Mouse (Mus musculus): Measurements from ENCODE around the gene Herpud1. TPM values are rescaled to one million over a fixed set of nuclear protein-coding genes. Genes with fewer than 3 reads are reported as not detected.
A peak's percentile ranks its signal among the peaks of the same experiment; 100 is the strongest.

Gene Herpud1
- total and polyA plus RNA-seq, 2 experiments, result 421 to 575 TPM

DNA sequence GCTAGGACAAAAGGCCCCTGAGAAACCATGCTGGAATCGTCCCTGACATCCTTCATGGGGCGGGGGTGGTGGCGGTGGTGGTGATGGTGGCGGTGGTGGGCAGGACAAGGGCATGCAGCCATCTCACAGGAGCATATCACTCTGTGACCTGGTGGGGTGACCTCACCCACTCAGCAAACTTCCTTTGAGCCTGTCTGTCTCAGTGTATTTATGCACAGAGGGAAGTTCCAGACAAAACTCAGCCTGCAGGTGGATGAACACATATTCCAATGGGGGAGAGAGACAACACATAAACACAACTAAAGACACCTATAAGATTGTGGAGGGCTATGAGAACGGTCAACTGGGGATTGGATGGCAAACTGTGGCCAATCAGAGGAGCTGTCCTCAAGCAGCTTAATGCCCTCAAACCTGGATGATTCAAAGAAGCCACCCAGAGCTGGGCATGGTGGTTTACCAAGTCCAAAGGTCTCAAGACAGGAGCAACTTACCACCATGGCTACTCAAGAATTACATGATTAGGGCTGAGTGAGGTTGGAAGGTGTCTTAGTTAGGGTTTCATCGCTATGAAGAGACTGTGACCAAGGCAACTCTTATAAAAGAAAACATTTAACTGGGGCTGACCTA, 21.4 kb upstream of the Herpud1 start:
- Histone ChIP-seq H3K4me1 (ENCODE audit: control insufficient read depth, insufficient read depth, low read length) (peaks cover 33% of the 10 kb centered on the region), H3K27ac (replicated peaks; ENCODE audit: insufficient read depth, low read depth, low read length) (peak overlapping the region; percentile 70), H3K27me3 (ENCODE audit: control insufficient read depth, insufficient read depth, low read length) (no peaks in the 10 kb centered on the region), H3K4me3 (ENCODE audit: insufficient read depth, low read depth, low read length) (no peak overlapping the region), H3K79me2 (ENCODE audit: control insufficient read depth, insufficient read depth, low read length) (no peaks in the 10 kb centered on the region), H3K9ac (ENCODE audit: low read depth, low read length) (no peak overlapping the region), H3K36me3 (ENCODE audit: control insufficient read depth, insufficient read depth, low read length) (no peaks in the 10 kb centered on the region)
- WGBS, result 64% methylated on average over 6 of the region's 6 CpGs
- TF ChIP-seq CTCF (IDR thresholded peaks at IDR 0.05; ENCODE audit: low read depth, low read length), result no peak
- no peak for TF ChIP-seq POLR2A (IDR thresholded peaks at IDR 0.05; ENCODE audit: extremely low read depth, insufficient read depth, low read length)
- no peak for DNase-seq (ENCODE audit: extremely low read depth, low read depth, low spot score)

DNA sequence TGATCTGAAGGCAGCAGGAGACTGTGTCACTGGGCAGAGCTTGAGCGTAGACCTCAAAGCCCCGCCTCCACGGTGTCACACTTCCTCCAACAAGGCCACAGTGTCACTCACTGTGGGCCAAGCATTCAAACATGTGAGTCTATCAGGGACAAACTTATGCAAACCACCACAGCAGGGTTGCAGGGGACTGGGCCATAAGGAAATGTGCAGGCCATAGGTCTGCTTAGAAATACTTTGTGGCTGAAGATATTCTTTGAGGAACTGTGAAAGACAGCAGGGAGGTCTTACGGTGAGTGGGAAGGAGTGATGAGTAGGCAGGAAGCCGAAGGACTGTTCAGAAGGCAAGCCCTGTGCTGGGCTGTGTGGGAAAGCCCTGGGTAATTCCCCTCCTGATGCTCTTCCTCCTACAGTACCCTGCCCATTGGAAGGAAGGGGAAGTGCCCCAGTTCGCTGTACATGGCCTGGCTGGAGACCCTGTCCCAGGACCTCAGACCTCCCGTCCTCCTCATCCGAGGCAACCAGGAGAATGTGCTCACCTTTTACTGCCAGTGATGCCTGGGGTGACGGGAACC, 20.7 kb upstream of the Herpud1 start:
- 76% methylated on average over 9 of the region's 9 CpGs for WGBS
- Histone ChIP-seq H3K79me2 (ENCODE audit: control insufficient read depth, insufficient read depth, low read length) (no peaks in the 10 kb centered on the region), H3K36me3 (ENCODE audit: control insufficient read depth, insufficient read depth, low read length) (no peaks in the 10 kb centered on the region), H3K27me3 (ENCODE audit: control insufficient read depth, insufficient read depth, low read length) (no peaks in the 10 kb centered on the region), H3K9ac (ENCODE audit: low read depth, low read length) (no peak overlapping the region), H3K4me3 (ENCODE audit: insufficient read depth, low read depth, low read length) (no peak overlapping the region), H3K4me1 (ENCODE audit: control insufficient read depth, insufficient read depth, low read length) (peaks cover 33% of the 10 kb centered on the region), H3K27ac (replicated peaks; ENCODE audit: insufficient read depth, low read depth, low read length) (peak overlapping the region; percentile 20; the same call in 1 of the 2 replicates)
- TF ChIP-seq POLR2A (IDR thresholded peaks at IDR 0.05; ENCODE audit: extremely low read depth, insufficient read depth, low read length) (no peak), CTCF (IDR thresholded peaks at IDR 0.05; ENCODE audit: low read depth, low read length) (no peak)
- peak; percentile 75 for DNase-seq (ENCODE audit: extremely low read depth, low read depth, low spot score)

DNA sequence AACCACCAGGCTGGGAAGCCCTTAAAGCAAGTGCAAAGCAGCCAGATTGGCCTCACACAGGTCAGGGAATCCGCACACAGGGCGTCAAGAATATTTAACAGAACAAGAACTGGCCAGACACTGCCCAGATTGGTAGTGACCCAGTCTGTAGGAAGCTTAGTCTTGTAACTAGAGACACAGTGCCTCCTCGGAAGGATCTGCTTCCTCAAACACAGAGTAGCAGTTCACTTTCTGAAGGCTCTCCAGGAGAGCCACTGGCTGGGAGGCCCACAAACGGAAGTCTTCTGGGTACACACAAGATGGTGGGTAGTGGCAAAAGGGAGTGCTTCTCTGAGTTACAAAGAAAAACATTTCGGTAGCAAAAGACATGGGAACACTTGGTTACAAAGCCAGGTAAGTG, 15.4 kb upstream of the Herpud1 start:
- Histone ChIP-seq H3K36me3 (ENCODE audit: control insufficient read depth, insufficient read depth, low read length) (no peaks in the 10 kb centered on the region), H3K9ac (ENCODE audit: low read depth, low read length) (no peak overlapping the region), H3K4me1 (ENCODE audit: control insufficient read depth, insufficient read depth, low read length) (peaks cover 4% of the 10 kb centered on the region), H3K79me2 (ENCODE audit: control insufficient read depth, insufficient read depth, low read length) (no peaks in the 10 kb centered on the region), H3K27ac (replicated peaks; ENCODE audit: insufficient read depth, low read depth, low read length) (no peak overlapping the region), H3K27me3 (ENCODE audit: control insufficient read depth, insufficient read depth, low read length) (no peaks in the 10 kb centered on the region), H3K4me3 (ENCODE audit: insufficient read depth, low read depth, low read length) (no peak overlapping the region)
- peak; percentile 37 for DNase-seq (ENCODE audit: extremely low read depth, low read depth, low spot score)
- 90% methylated on average over 5 of the region's 5 CpGs for WGBS
- TF ChIP-seq CTCF (IDR thresholded peaks at IDR 0.05; ENCODE audit: low read depth, low read length) (no peak), POLR2A (IDR thresholded peaks at IDR 0.05; ENCODE audit: extremely low read depth, insufficient read depth, low read length) (no peak)

DNA sequence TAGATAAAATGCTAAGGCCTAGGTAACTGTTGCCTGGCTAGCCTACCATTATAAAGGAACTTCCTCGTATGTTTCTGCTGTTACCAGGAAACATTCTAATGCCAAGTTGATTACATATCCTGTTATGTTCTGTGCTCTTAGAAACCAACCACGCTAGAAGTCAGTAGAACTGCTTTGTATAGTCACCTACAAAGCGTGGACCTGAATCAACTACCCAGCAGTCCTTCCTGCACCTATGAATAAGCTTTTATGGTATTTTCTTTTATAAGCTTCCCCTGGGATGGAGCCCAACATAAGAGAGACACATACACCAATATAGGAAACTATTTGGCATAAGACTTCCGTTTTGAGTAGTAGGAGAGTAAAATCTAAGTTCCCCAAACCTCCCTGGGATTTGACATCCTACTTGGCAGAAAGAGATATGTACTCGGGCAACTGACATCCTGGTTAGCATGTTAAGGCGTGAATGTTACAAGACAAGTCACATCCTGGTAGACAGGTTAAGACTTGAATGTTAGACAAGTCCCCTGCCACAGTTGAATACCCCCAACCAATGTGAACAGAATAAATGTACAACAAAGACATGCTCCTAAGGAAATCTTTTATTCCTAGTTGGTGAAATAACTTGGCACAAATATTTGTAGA, 13.2 kb upstream of the Herpud1 start:
- Histone ChIP-seq H3K79me2 (ENCODE audit: control insufficient read depth, insufficient read depth, low read length) (no peaks in the 10 kb centered on the region), H3K4me1 (ENCODE audit: control insufficient read depth, insufficient read depth, low read length) (peaks cover 13% of the 10 kb centered on the region), H3K36me3 (ENCODE audit: control insufficient read depth, insufficient read depth, low read length) (no peaks in the 10 kb centered on the region), H3K9ac (ENCODE audit: low read depth, low read length) (no peak overlapping the region), H3K27me3 (ENCODE audit: control insufficient read depth, insufficient read depth, low read length) (no peaks in the 10 kb centered on the region), H3K4me3 (ENCODE audit: insufficient read depth, low read depth, low read length) (no peak overlapping the region), H3K27ac (replicated peaks; ENCODE audit: insufficient read depth, low read depth, low read length) (peak overlapping the region; percentile 54; the same call in 1 of the 2 replicates)
- TF ChIP-seq POLR2A (IDR thresholded peaks at IDR 0.05; ENCODE audit: extremely low read depth, insufficient read depth, low read length) (no peak), CTCF (IDR thresholded peaks at IDR 0.05; ENCODE audit: low read depth, low read length) (no peak)
- WGBS, result 80% methylated on average over 6 of the region's 6 CpGs
- DNase-seq (ENCODE audit: extremely low read depth, low read depth, low spot score), result no peak

DNA sequence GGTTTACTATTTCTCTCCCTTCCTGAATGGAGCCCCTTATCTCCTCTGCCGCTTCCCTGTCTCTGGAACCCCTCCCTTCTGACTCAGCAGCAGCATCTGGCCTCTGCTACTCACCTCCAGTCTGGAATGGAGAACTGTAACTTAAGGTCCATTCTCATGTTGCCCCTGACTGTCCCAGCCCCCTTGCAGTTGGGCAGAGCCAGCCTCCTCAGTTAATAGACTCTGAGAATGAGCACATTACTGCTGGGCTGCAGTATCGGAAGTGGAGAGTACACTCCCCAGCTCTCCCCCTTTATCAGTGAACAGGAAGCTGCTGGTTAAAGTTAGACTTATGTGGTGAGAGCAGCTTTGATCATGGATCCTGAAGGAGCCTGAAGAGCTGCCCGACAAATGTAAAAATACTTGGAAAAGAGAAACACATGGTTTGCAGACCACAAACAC, 10.7 kb upstream of the Herpud1 start:
- TF ChIP-seq CTCF (IDR thresholded peaks at IDR 0.05; ENCODE audit: low read depth, low read length) (no peak), POLR2A (IDR thresholded peaks at IDR 0.05; ENCODE audit: extremely low read depth, insufficient read depth, low read length) (no peak)
- Histone ChIP-seq H3K4me3 (ENCODE audit: insufficient read depth, low read depth, low read length) (no peak overlapping the region), H3K79me2 (ENCODE audit: control insufficient read depth, insufficient read depth, low read length) (no peaks in the 10 kb centered on the region; the same call in 1 of the 2 replicates), H3K27me3 (ENCODE audit: control insufficient read depth, insufficient read depth, low read length) (no peaks in the 10 kb centered on the region), H3K27ac (replicated peaks; ENCODE audit: insufficient read depth, low read depth, low read length) (peak overlapping the region; percentile 11), H3K4me1 (ENCODE audit: control insufficient read depth, insufficient read depth, low read length) (peaks cover 20% of the 10 kb centered on the region), H3K36me3 (ENCODE audit: control insufficient read depth, insufficient read depth, low read length) (no peaks in the 10 kb centered on the region), H3K9ac (ENCODE audit: low read depth, low read length) (no peak overlapping the region)
- DNase-seq (ENCODE audit: extremely low read depth, low read depth, low spot score), result no peak
- 63% methylated on average over 3 of the region's 3 CpGs for WGBS

Measured in liver, adult 2 months (tissue).